Mouse (Mus musculus): ENCODE measurements around the gene Podxl2. TPM values are rescaled to one million over a fixed set of nuclear protein-coding genes. Genes with fewer than 3 reads are reported as not detected.

Podxl2 gene
- polyA plus RNA-seq, 1 experiment = 2.8 TPM

Other genes starting within 250 kb of the Podxl2 start
- gene Kbtbd12, start 237.1 kb downstream of the Podxl2 start, polyA plus RNA-seq (2012; fragmentation: generic; extraction: Trizol) = 1.6 TPM
- gene Mgll, start 150.6 kb downstream of the Podxl2 start, polyA plus RNA-seq (2012; fragmentation: generic; extraction: Trizol) = 1.3 TPM
- 6.7 TPM for gene Abtb1, start 33.1 kb downstream of the Podxl2 start, polyA plus RNA-seq (2012; fragmentation: generic; extraction: Trizol)
- gene Mcm2, start 23.7 kb upstream of the Podxl2 start, polyA plus RNA-seq (2012; fragmentation: generic; extraction: Trizol) = 126 TPM
- gene Tpra1, start 27.2 kb upstream of the Podxl2 start, polyA plus RNA-seq (2012; fragmentation: generic; extraction: Trizol) = 29.1 TPM

Data from C2C12 (cell line).